Comparison of ENCODE assay signal across 8 mouse cellular contexts in the genomic region with DNA sequence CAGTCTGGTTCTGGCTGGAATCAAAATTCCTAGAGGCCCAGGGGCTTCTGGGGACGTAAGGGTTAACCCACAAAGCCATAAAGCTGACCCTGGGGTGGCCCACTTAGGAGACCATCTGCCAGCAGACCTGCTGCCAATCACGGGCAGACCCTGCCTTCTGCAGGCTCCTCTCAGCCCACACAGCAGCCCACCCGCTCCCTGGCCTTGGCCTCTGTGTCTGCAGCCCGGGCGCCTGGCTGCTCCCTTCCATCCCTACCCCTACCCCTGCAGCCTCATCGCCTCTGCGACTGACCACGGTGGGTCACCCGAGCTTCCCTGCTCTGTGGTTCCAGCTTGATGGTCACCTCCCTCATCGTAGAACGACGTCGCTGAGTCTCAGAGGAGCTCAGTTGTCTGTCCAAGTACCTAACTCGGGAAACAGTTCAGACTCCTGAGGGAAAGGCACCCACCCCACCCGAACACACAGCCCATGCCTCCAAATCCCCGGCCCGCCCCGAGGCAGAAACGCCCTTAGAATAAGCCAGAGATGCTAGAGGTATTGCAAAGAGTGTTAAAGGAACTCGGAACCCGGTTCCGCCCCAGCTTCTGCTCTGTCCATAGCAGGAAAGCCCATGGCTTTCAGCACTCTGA. TPM values are rescaled to one million over a fixed set of nuclear protein-coding genes. Genes with fewer than 3 reads are reported as not detected.
DNase-seq lines count a peak whose midpoint lies in the region; ATAC-seq lines count a peak whose summit lies in the region.
"Had no signal": no experiment of that assay in that cellular context is flagged by ENCODE, and none has a peak within 500 bp of the region (broad histone marks: within the 10 kb centered on the region; RNA-seq: fewer than 3 reads in every experiment).

No protein-coding gene starts in this region.

- peak; percentile 40; the same call in 1 of the 2 replicates for ATAC-seq in hindbrain, embryonic 16.5 days
- ATAC-seq in neural tube, embryonic 13.5 days (ENCODE audit: low read depth) = no peak

- peaks cover 56% of the 10 kb centered on the region for H3K4me1 ChIP-seq in embryonic facial prominence, embryonic 10.5 days
- peaks cover 23% of the 10 kb centered on the region for H3K4me1 ChIP-seq in hindbrain, embryonic 16.5 days (ENCODE audit: control insufficient read depth, insufficient read depth, low read depth, low read length)
- peaks cover 71% of the 10 kb centered on the region for H3K4me1 ChIP-seq in neural tube, embryonic 13.5 days (replicated peaks)

- H3K4me2 ChIP-seq in hindbrain, embryonic 16.5 days (ENCODE audit: low read length) = no peak overlapping the region
- H3K4me2 ChIP-seq in neural tube, embryonic 13.5 days = peak overlapping the region; percentile 11

- peak overlapping the region; percentile 39 for H3K4me3 ChIP-seq in embryonic facial prominence, embryonic 10.5 days
- H3K4me3 ChIP-seq in hindbrain, embryonic 16.5 days (ENCODE audit: low read length) = no peak overlapping the region
- H3K4me3 ChIP-seq in neural tube, embryonic 13.5 days = no peak overlapping the region

- H3K27ac ChIP-seq in embryonic facial prominence, embryonic 10.5 days (replicated peaks) = peak overlapping the region; percentile 82
- peak overlapping the region; percentile 44; the same call in 1 of the 2 replicates for H3K27ac ChIP-seq in hindbrain, embryonic 16.5 days (ENCODE audit: low read depth, low read length)
- H3K27ac ChIP-seq in neural tube, embryonic 13.5 days (replicated peaks) = peak overlapping the region; percentile 78
- H3K27ac ChIP-seq: liver, embryonic 14.5 days had no signal

- peak; percentile 69 for DNase-seq in cerebellum, adult 9-10 months
- peak; percentile 75 for DNase-seq in embryonic facial prominence, embryonic 10.5 days (ENCODE audit: low spot score)
- no peak for DNase-seq in gastrocnemius, adult 8-10 months (ENCODE audit: low spot score in 2 of 2)
- DNase-seq in frontal cortex, postnatal 14 days (ENCODE audit: low spot score in 2 of 2) = no peak
- DNase-seq in ovary, adult 18-20 months (ENCODE audit: low spot score) = no peak

- no peaks in the 10 kb centered on the region for H3K27me3 ChIP-seq in embryonic facial prominence, embryonic 10.5 days (replicated peaks; ENCODE audit: low read depth, poor library complexity, severe bottlenecking)
- no peaks in the 10 kb centered on the region for H3K27me3 ChIP-seq in hindbrain, embryonic 16.5 days (replicated peaks; ENCODE audit: control insufficient read depth, insufficient read depth, low read length)
- H3K27me3 ChIP-seq in neural tube, embryonic 13.5 days = no peaks in the 10 kb centered on the region

- H3K9me3 ChIP-seq in embryonic facial prominence, embryonic 10.5 days = no peaks in the 10 kb centered on the region
- no peaks in the 10 kb centered on the region for H3K9me3 ChIP-seq in hindbrain, embryonic 16.5 days (ENCODE audit: control insufficient read depth, low read length)
- no peaks in the 10 kb centered on the region for H3K9me3 ChIP-seq in neural tube, embryonic 13.5 days

- H3K9ac ChIP-seq in hindbrain, embryonic 16.5 days (ENCODE audit: low read depth, low read length) = peak overlapping the region; percentile 17
- peak overlapping the region; percentile 31; the same call in 1 of the 2 replicates for H3K9ac ChIP-seq in neural tube, embryonic 13.5 days
- H3K9ac ChIP-seq: liver, embryonic 14.5 days had no signal

- WGBS in embryonic facial prominence, embryonic 10.5 days = 14% methylated on average over 22 of the region's 22 CpGs
- WGBS in hindbrain, embryonic 16.5 days = 16% methylated on average over 22 of the region's 22 CpGs
- WGBS in neural tube, embryonic 13.5 days = 12% methylated on average over 22 of the region's 22 CpGs

- no peaks in the 10 kb centered on the region for H3K36me3 ChIP-seq in embryonic facial prominence, embryonic 10.5 days (replicated peaks)
- H3K36me3 ChIP-seq in hindbrain, embryonic 16.5 days (ENCODE audit: control insufficient read depth, insufficient read depth, low read length) = 0 out of 2 replicates have a peak, but pooled peaks cover 2% of the 10 kb centered on the region
- H3K36me3 ChIP-seq in neural tube, embryonic 13.5 days = no peaks in the 10 kb centered on the region

RNA-seq across cellular contexts. Expression of gene Srrm4, which starts 20.3 kb away (rescaled TPM):
- 4.3 and 5.6 TPM in 2 replicates for polyA plus RNA-seq in embryonic facial prominence, embryonic 10.5 days (2016; fragmentation: Nextera tagmentation; extraction: Ambion mirVana)
- polyA plus RNA-seq in hindbrain, embryonic 16.5 days (2015; fragmentation: Nextera tagmentation; extraction: Ambion mirVana) = 15.7 and 16.3 TPM in 2 replicates
- polyA plus RNA-seq in neural tube, embryonic 13.5 days (2015; fragmentation: Nextera tagmentation; extraction: Ambion mirVana) = 19.2 and 19.9 TPM in 2 replicates
- total RNA-seq in gastrocnemius, adult 8-10 months (2022) = under 1 TPM in 3 of 4 experiments, not detected in 1; 0.25 to 0.75 (median 0.46) TPM

Comparison
In these comparisons a context has a peak if more than half of its experiments do, and no peak if none do; other contexts are left out.
1. DNase-seq: peak in cerebellum, adult 9-10 months (single experiment) and embryonic facial prominence, embryonic 10.5 days (single experiment); none in gastrocnemius, adult 8-10 months (0 of 2), frontal cortex, postnatal 14 days (0 of 2) and ovary, adult 18-20 months (single experiment).
2. Peak in every context shown above with its lines, with median percentiles within 50 percentile points of each other: H3K27ac ChIP-seq.